Mouse (Mus musculus) ovary, postnatal 10 days (tissue): ENCODE data around the gene Tgfb3.

Source experiments
- DNase-seq: peaks from one replicate; pipeline ENCODE4 v3.0.0; 2022; ENCODE audit warnings: low spot score

Gene Tgfb3

GRCm38 (mm10) chr12:86027747-86028146 lies 51.1 kb downstream of the Tgfb3 start:
- no peak for DNase-seq

GRCm38 (mm10) chr12:86027000-86027399 lies 51.8 kb downstream of the Tgfb3 start:
- no peak for DNase-seq

- no peak for DNase-seq
These were observed 53.4 kb downstream of the Tgfb3 start for GRCm38 (mm10) chr12:86025480-86025879.

- no peak for DNase-seq
These were observed 54.4 kb downstream of the Tgfb3 start for GRCm38 (mm10) chr12:86024426-86024825.

GRCm38 (mm10) chr12:86023081-86023871 lies 55.6 kb downstream of the Tgfb3 start:
- peak; percentile 17 for DNase-seq

- DNase-seq, result no peak
These were observed 56.4 kb downstream of the Tgfb3 start for GRCm38 (mm10) chr12:86022282-86022984.

GRCm38 (mm10) chr12:86021583-86021982 lies 57.3 kb downstream of the Tgfb3 start:
- no peak for DNase-seq

GRCm38 (mm10) chr12:86017360-86017759 lies 61.5 kb downstream of the Tgfb3 start:
- no peak for DNase-seq

GRCm38 (mm10) chr12:86015114-86015513 lies 63.7 kb downstream of the Tgfb3 start:
- DNase-seq, result no peak

GRCm38 (mm10) chr12:86014621-86015020 lies 64.2 kb downstream of the Tgfb3 start:
- DNase-seq, result no peak

- no peak for DNase-seq
These were observed 64.7 kb downstream of the Tgfb3 start for GRCm38 (mm10) chr12:86014174-86014573.

- no peak for DNase-seq
These were observed 66.6 kb downstream of the Tgfb3 start for GRCm38 (mm10) chr12:86012195-86012594.

- DNase-seq, result no peak
These were observed 68.2 kb downstream of the Tgfb3 start for GRCm38 (mm10) chr12:86010656-86011055.

GRCm38 (mm10) chr12:86007377-86007776 lies 71.5 kb downstream of the Tgfb3 start:
- DNase-seq, result no peak
